Mouse (Mus musculus): Measurements from ENCODE around the gene Gm28042.

Gm28042 gene

GRCm38 (mm10) chr2:120026984-120027949 is at the start of gene Gm28042, which contains the start of gene Jmjd7:
Gene Gm28042 (plus strand): TSS chr2:120027493.
Gene Jmjd7 (plus strand): TSS chr2:120027483.
- peak; percentile 77 for DNase-seq (ENCODE audit: low read depth, low spot score)

GRCm38 (mm10) chr2:119980343-119980986 is 46.8 kb upstream of the Gm28042 start:
- DNase-seq (ENCODE audit: low read depth, low spot score) = no peak

- DNase-seq (ENCODE audit: low read depth, low spot score) = no peak
These were observed 45.7 kb upstream of the Gm28042 start for GRCm38 (mm10) chr2:119981631-119982030.

- no peak for DNase-seq (ENCODE audit: low read depth, low spot score)
These were observed 41.4 kb upstream of the Gm28042 start for GRCm38 (mm10) chr2:119985871-119986270.

- DNase-seq (ENCODE audit: low read depth, low spot score) = no peak
These were observed 40.9 kb upstream of the Gm28042 start for GRCm38 (mm10) chr2:119986369-119986768.

- DNase-seq (ENCODE audit: low read depth, low spot score) = no peak
These were observed 39.9 kb upstream of the Gm28042 start for GRCm38 (mm10) chr2:119987441-119987840.

GRCm38 (mm10) chr2:119988952-119989351 is 38.3 kb upstream of the Gm28042 start:
- no peak for DNase-seq (ENCODE audit: low read depth, low spot score)

GRCm38 (mm10) chr2:119990881-119991280 is 36.4 kb upstream of the Gm28042 start:
- no peak for DNase-seq (ENCODE audit: low read depth, low spot score)

- DNase-seq (ENCODE audit: low read depth, low spot score) = no peak
These were observed 34.9 kb upstream of the Gm28042 start for GRCm38 (mm10) chr2:119992349-119992748.

GRCm38 (mm10) chr2:119993515-119993914 is 33.8 kb upstream of the Gm28042 start:
- no peak for DNase-seq (ENCODE audit: low read depth, low spot score)

GRCm38 (mm10) chr2:119994839-119995238 is 32.5 kb upstream of the Gm28042 start:
- no peak for DNase-seq (ENCODE audit: low read depth, low spot score)

GRCm38 (mm10) chr2:119995391-119996281 is 31.7 kb upstream of the Gm28042 start:
- peak; percentile 51 for DNase-seq (ENCODE audit: low read depth, low spot score)

GRCm38 (mm10) chr2:119997354-119997753 is 29.9 kb upstream of the Gm28042 start:
- no peak for DNase-seq (ENCODE audit: low read depth, low spot score)

- DNase-seq (ENCODE audit: low read depth, low spot score) = no peak
These were observed 27.6 kb upstream of the Gm28042 start for GRCm38 (mm10) chr2:119999731-120000130.

- no peak for DNase-seq (ENCODE audit: low read depth, low spot score)
These were observed 26.3 kb upstream of the Gm28042 start for GRCm38 (mm10) chr2:120000882-120001584.

- no peak for DNase-seq (ENCODE audit: low read depth, low spot score)
These were observed 25.3 kb upstream of the Gm28042 start for GRCm38 (mm10) chr2:120001956-120002355.

GRCm38 (mm10) chr2:120003970-120004369 is 23.3 kb upstream of the Gm28042 start:
- no peak for DNase-seq (ENCODE audit: low read depth, low spot score)

GRCm38 (mm10) chr2:120006696-120007095 is 20.6 kb upstream of the Gm28042 start:
- DNase-seq (ENCODE audit: low read depth, low spot score) = no peak

- DNase-seq (ENCODE audit: low read depth, low spot score) = no peak
These were observed 19.5 kb upstream of the Gm28042 start for GRCm38 (mm10) chr2:120007680-120008210.

GRCm38 (mm10) chr2:120008672-120009071 is 18.6 kb upstream of the Gm28042 start:
- DNase-seq (ENCODE audit: low read depth, low spot score) = no peak
